Mouse (Mus musculus) testis, adult 2 months (tissue): ENCODE data around the gene Mmp19.

Source experiments
- CTCF ChIP-seq: fragments of 200-500 bp; IDR thresholded peaks from 2 replicates; pipeline ENCODE4 v1.5.1; 2012; ENCODE audit warnings: low read depth, mild to moderate bottlenecking, inconsistent platforms, low read length, moderate library complexity; ENCODE audit not compliant: control insufficient read depth, insufficient read depth, insufficient replicate concordance
- POLR2A ChIP-seq: fragments of 200-500 bp; IDR thresholded peaks from 2 replicates; pipeline ENCODE4 v1.6.1; 2012; ENCODE audit warnings: low read depth, mild to moderate bottlenecking, inconsistent platforms, low read length, moderate library complexity; ENCODE audit not compliant: control insufficient read depth

DNA sequence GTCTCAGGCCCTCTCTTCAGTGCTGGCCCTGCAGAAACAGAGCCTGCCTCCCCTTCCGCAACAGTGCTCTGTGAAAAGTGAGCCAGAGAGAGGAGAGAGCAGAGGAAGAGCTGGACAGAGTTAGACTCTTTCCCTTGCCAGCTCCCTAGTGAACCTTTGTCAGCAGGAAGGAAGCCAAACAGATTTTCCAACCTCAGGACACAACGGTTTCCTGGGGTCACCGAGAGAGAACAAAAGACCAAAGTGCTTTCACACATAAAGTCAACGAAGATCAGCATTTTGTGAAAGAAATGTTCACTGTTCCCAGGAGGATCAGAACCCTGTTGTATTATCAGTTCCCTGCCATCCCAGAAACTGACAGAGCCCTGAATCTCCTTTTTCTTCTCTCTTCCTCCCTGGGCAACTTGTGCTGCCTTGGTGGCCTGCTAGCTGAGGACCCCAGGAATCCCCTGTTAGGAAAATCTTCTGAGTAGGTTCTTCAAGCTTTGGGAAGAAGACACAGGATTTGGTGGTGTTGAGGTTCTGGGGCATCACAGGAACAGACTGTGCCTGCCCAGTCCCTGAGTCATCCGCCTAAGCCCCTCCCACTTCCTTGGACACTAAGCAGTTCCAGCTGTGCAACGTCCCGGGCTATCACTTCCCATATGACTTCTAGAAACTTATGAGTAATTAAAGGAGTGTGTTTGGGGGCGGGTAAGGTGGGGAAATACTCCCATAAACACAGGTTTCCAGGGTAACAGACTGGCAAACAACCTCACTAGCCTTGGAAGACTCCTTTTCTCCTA is 11.5 kb upstream of the Mmp19 start:
- TF ChIP-seq POLR2A: no peak
- no peak for TF ChIP-seq CTCF
